Mouse (Mus musculus) heart, embryonic 12.5 days (tissue): Measurements from ENCODE around the gene Cxcl16. TPM values are rescaled to one million over a fixed set of nuclear protein-coding genes. Genes with fewer than 3 reads are reported as not detected.

Source experiments
- ATAC-seq: fragments of 200-750 bp; cut with Nextera tagmentation; 2 replicates; pipeline ENCODE4 v1.8.0; 2017; ENCODE audit warnings: moderate TSS enrichment, moderate library complexity; ENCODE audit not compliant: insufficient number of reproducible peaks, low FRiP score
- H3K27ac ChIP-seq: fragments of 300-500 bp; sonication (generic); 2 replicates; pipeline ENCODE4 v1.5.1; 2016; ENCODE audit warnings: mild to moderate bottlenecking, moderate library complexity; ENCODE audit not compliant: poor library complexity, severe bottlenecking
- H3K27me3 ChIP-seq: fragments of 300-500 bp; sonication (generic); replicated peaks from 2 replicates; pipeline ENCODE4 v1.6.1; 2016; ENCODE audit warnings: mild to moderate bottlenecking, moderate library complexity
- H3K36me3 ChIP-seq: fragments of 300-500 bp; sonication (generic); 2 replicates; pipeline ENCODE4 v1.6.1; 2016; ENCODE audit warnings: mild to moderate bottlenecking, moderate library complexity
- H3K4me1 ChIP-seq: fragments of 300-500 bp; sonication (generic); replicated peaks from 2 replicates; pipeline ENCODE4 v1.6.1; 2016; ENCODE audit warnings: mild to moderate bottlenecking
- H3K4me2 ChIP-seq: fragments of 300-500 bp; sonication (generic); 2 replicates; pipeline ENCODE4 v1.6.1; 2016; ENCODE audit warnings: mild to moderate bottlenecking, moderate library complexity
- H3K4me3 ChIP-seq: fragments of 300-500 bp; sonication (generic); 2 replicates; pipeline ENCODE4 v1.5.1; 2016; ENCODE audit warnings: mild to moderate bottlenecking
- H3K9ac ChIP-seq: fragments of 300-500 bp; sonication (generic); 2 replicates; pipeline ENCODE4 v1.6.1; 2016; ENCODE audit warnings: mild to moderate bottlenecking, moderate library complexity
- H3K9me3 ChIP-seq: fragments of 300-500 bp; sonication (generic); replicated peaks from 2 replicates; pipeline ENCODE4 v1.6.1; 2016; ENCODE audit warnings: mild to moderate bottlenecking, moderate library complexity
- WGBS: fragments of 180-500 bp; shearing (Covaris S2); methylation state at CpG from one replicate; pipeline ENCODE4 v1.1.7; 2016; 5-methylcytosine and 5-hydroxymethylcytosine counted together
- polyA plus RNA-seq: library from polyadenylated mRNA; unstranded; fragments of >200 nt; fragmentation: Nextera tagmentation; extraction: Ambion mirVana; gene quantifications from 2 replicates; pipeline ENCODE4 v1.2.1, GENCODE M21; 2016

Gene Cxcl16
- polyA plus RNA-seq, 1 experiment from 2014 or later: 6.1 TPM

- peaks cover 19% of the 10 kb centered on the region for H3K36me3 ChIP-seq
- ATAC-seq: peak; percentile 97
- H3K9ac ChIP-seq: peak within 1 kb of the TSS; percentile 83
- H3K9me3 ChIP-seq: no peaks in the 10 kb centered on the region
- H3K27ac ChIP-seq: peak within 1 kb of the TSS; percentile 94
- H3K4me2 ChIP-seq: peak within 1 kb of the TSS; percentile 86
- H3K4me1 ChIP-seq: peaks cover 11% of the 10 kb centered on the region
- under 1% methylated on average over 46 of the region's 46 CpGs for WGBS
- H3K4me3 ChIP-seq: peak within 1 kb of the TSS; percentile 70
- no peaks in the 10 kb centered on the region for H3K27me3 ChIP-seq
Measured at GRCm38 (mm10) chr11:70451797-70452498, 7.8 kb downstream of the Cxcl16 start, which contains the start of gene Med11. TSS of gene Med11 (plus strand) at chr11:70451919.

- Histone ChIP-seq H3K4me3 (no peak overlapping the region), H3K4me2 (no peak overlapping the region), H3K9me3 (no peaks in the 10 kb centered on the region), H3K9ac (no peak overlapping the region), H3K27me3 (no peaks in the 10 kb centered on the region), H3K36me3 (peaks cover 18% of the 10 kb centered on the region), H3K27ac (no peak overlapping the region), H3K4me1 (peaks cover 11% of the 10 kb centered on the region)
- no peak for ATAC-seq
- WGBS: 82% methylated on average over 2 of the region's 2 CpGs
Measured at GRCm38 (mm10) chr11:70450926-70451325, 8.9 kb downstream of the Cxcl16 start.

GRCm38 (mm10) chr11:70447373-70447772, 12.4 kb downstream of the Cxcl16 start:
- 70% methylated on average over 1 of the region's 1 CpGs for WGBS
- ATAC-seq: no peak

GRCm38 (mm10) chr11:70446756-70447155, 13.0 kb downstream of the Cxcl16 start:
- ATAC-seq: no peak
- Histone ChIP-seq H3K9ac (no peak overlapping the region), H3K4me1 (no peaks in the 10 kb centered on the region), H3K4me2 (no peak overlapping the region), H3K27me3 (no peaks in the 10 kb centered on the region), H3K36me3 (peaks cover 3% of the 10 kb centered on the region; the same call in 1 of the 2 replicates), H3K27ac (no peak overlapping the region), H3K9me3 (no peaks in the 10 kb centered on the region), H3K4me3 (no peak overlapping the region)
- 18% methylated on average over 3 of the region's 3 CpGs for WGBS

More at GRCm38 (mm10) chr11:70447373-70447772, 12.4 kb downstream of the Cxcl16 start:
- Histone ChIP-seq H3K4me1 (peaks cover 1% of the 10 kb centered on the region), H3K27me3 (no peaks in the 10 kb centered on the region), H3K4me2 (no peak overlapping the region), H3K9ac (no peak overlapping the region), H3K4me3 (no peak overlapping the region), H3K27ac (no peak overlapping the region), H3K36me3 (no peaks in the 10 kb centered on the region), H3K9me3 (no peaks in the 10 kb centered on the region)

GRCm38 (mm10) chr11:70444667-70445066, 15.1 kb downstream of the Cxcl16 start:
- H3K4me3 ChIP-seq: no peak overlapping the region
- no peaks in the 10 kb centered on the region for H3K4me1 ChIP-seq
- H3K27me3 ChIP-seq: no peaks in the 10 kb centered on the region
- no peak overlapping the region for H3K9ac ChIP-seq
- ATAC-seq: no peak
- H3K36me3 ChIP-seq: peaks cover 22% of the 10 kb centered on the region
- 70% methylated on average over 6 of the region's 6 CpGs for WGBS
- H3K27ac ChIP-seq: no peak overlapping the region
- no peak overlapping the region for H3K4me2 ChIP-seq
- no peaks in the 10 kb centered on the region for H3K9me3 ChIP-seq

- Histone ChIP-seq H3K4me1 (no peaks in the 10 kb centered on the region), H3K9ac (no peak overlapping the region), H3K27ac (no peak overlapping the region), H3K4me2 (no peak overlapping the region), H3K4me3 (no peak overlapping the region), H3K27me3 (no peaks in the 10 kb centered on the region), H3K9me3 (no peaks in the 10 kb centered on the region), H3K36me3 (peaks cover 29% of the 10 kb centered on the region)
- WGBS: 75% methylated on average over 3 of the region's 3 CpGs
- ATAC-seq: no peak
Measured at GRCm38 (mm10) chr11:70443964-70444363, 15.8 kb downstream of the Cxcl16 start.

- no peak overlapping the region for H3K4me3 ChIP-seq
- peaks cover 47% of the 10 kb centered on the region for H3K36me3 ChIP-seq
- WGBS: 86% methylated on average over 7 of the region's 7 CpGs
- ATAC-seq: no peak
- no peaks in the 10 kb centered on the region for H3K9me3 ChIP-seq
- H3K9ac ChIP-seq: no peak overlapping the region
- no peaks in the 10 kb centered on the region for H3K27me3 ChIP-seq
- no peak overlapping the region for H3K27ac ChIP-seq
- no peaks in the 10 kb centered on the region for H3K4me1 ChIP-seq
- H3K4me2 ChIP-seq: no peak overlapping the region
Measured at GRCm38 (mm10) chr11:70441882-70442281, 17.9 kb downstream of the Cxcl16 start.

GRCm38 (mm10) chr11:70440637-70441036, 19.1 kb downstream of the Cxcl16 start:
- H3K27me3 ChIP-seq: no peaks in the 10 kb centered on the region
- H3K4me3 ChIP-seq: no peak overlapping the region
- H3K4me1 ChIP-seq: no peaks in the 10 kb centered on the region
- no peak overlapping the region for H3K9ac ChIP-seq
- 87% methylated on average over 4 of the region's 4 CpGs for WGBS
- no peak overlapping the region for H3K4me2 ChIP-seq
- no peaks in the 10 kb centered on the region for H3K9me3 ChIP-seq
- H3K36me3 ChIP-seq: peaks cover 57% of the 10 kb centered on the region
- no peak for ATAC-seq
- no peak overlapping the region for H3K27ac ChIP-seq

- H3K4me1 ChIP-seq: no peaks in the 10 kb centered on the region; the same call in 1 of the 2 replicates
- H3K9me3 ChIP-seq: no peaks in the 10 kb centered on the region
- H3K9ac ChIP-seq: no peak overlapping the region
- no peak overlapping the region for H3K4me3 ChIP-seq
- no peak overlapping the region for H3K27ac ChIP-seq
- no peak overlapping the region for H3K4me2 ChIP-seq
- no peak for ATAC-seq
- no peaks in the 10 kb centered on the region for H3K27me3 ChIP-seq
- peaks cover 57% of the 10 kb centered on the region for H3K36me3 ChIP-seq
- WGBS: 82% methylated on average over 7 of the region's 7 CpGs
Measured at GRCm38 (mm10) chr11:70438728-70439374, 20.9 kb downstream of the Cxcl16 start.

- no peak for ATAC-seq
- 65% methylated on average over 6 of the region's 6 CpGs for WGBS
Measured at GRCm38 (mm10) chr11:70437426-70437825, 22.4 kb downstream of the Cxcl16 start.

GRCm38 (mm10) chr11:70435476-70435875, 24.3 kb downstream of the Cxcl16 start:
- no peaks in the 10 kb centered on the region for H3K9me3 ChIP-seq
- no peak for ATAC-seq
- H3K9ac ChIP-seq: no peak overlapping the region
- H3K4me2 ChIP-seq: no peak overlapping the region
- WGBS: 47% methylated on average over 5 of the region's 5 CpGs
- no peak overlapping the region for H3K27ac ChIP-seq
- no peaks in the 10 kb centered on the region for H3K27me3 ChIP-seq
- H3K4me3 ChIP-seq: no peak overlapping the region
- H3K36me3 ChIP-seq: peaks cover 43% of the 10 kb centered on the region
- H3K4me1 ChIP-seq: peaks cover 12% of the 10 kb centered on the region

More at GRCm38 (mm10) chr11:70437426-70437825, 22.4 kb downstream of the Cxcl16 start:
- Histone ChIP-seq H3K4me3 (no peak overlapping the region), H3K36me3 (peaks cover 57% of the 10 kb centered on the region), H3K27ac (no peak overlapping the region), H3K9me3 (no peaks in the 10 kb centered on the region), H3K4me1 (peaks cover 8% of the 10 kb centered on the region), H3K4me2 (no peak overlapping the region), H3K9ac (no peak overlapping the region), H3K27me3 (no peaks in the 10 kb centered on the region)
